Mouse (Mus musculus) megakaryocyte, adult 5-6 weeks (primary cell): Measurements from ENCODE around the gene Neb. TPM values are rescaled to one million over a fixed set of nuclear protein-coding genes. Genes with fewer than 3 reads are reported as not detected.

ENCODE experiments used
- ATAC-seq: 2 replicates; pipeline ENCODE4 v1.8.0; 2016; ENCODE audit warnings: mild to moderate bottlenecking, inconsistent platforms; ENCODE audit not compliant: poor library complexity, severe bottlenecking
- total RNA-seq, 2 experiments: library from RNA; stranded (forward) in 1 of 2; stranded (reverse) in 1 of 2; fragments of 153-499, 151-499 nt in 1 of 2; fragments of 221-1000, 200-1000 nt in 1 of 2; gene quantifications; 2 replicates each; pipeline versions ENCODE4 v1.2.3 to v1.2.4; 2015 to 2017

Gene Neb
- total RNA-seq, 2 experiments from 2014 or later = 0.07 to 0.91 TPM

GRCm38 (mm10) chr2:52314922-52315730 lies 63.1 kb downstream of the Neb start:
- peak; percentile 30; the same call in 1 of the 2 replicates for ATAC-seq

GRCm38 (mm10) chr2:52310757-52311156 lies 67.5 kb downstream of the Neb start:
- no peak for ATAC-seq

- ATAC-seq = no peak
Measured at GRCm38 (mm10) chr2:52306635-52307034, 71.6 kb downstream of the Neb start.

GRCm38 (mm10) chr2:52304554-52304953 lies 73.7 kb downstream of the Neb start:
- no peak for ATAC-seq

- ATAC-seq = no peak
Measured at GRCm38 (mm10) chr2:52303405-52303804, 74.9 kb downstream of the Neb start.

- peak; percentile 57 for ATAC-seq
Measured at GRCm38 (mm10) chr2:52297969-52298368, 80.3 kb downstream of the Neb start.

- peak; percentile 87 for ATAC-seq
Measured at GRCm38 (mm10) chr2:52296779-52297178, 81.5 kb downstream of the Neb start.

- ATAC-seq = peak; percentile 94
Measured at GRCm38 (mm10) chr2:52287436-52287835, 90.8 kb downstream of the Neb start.

DNA sequence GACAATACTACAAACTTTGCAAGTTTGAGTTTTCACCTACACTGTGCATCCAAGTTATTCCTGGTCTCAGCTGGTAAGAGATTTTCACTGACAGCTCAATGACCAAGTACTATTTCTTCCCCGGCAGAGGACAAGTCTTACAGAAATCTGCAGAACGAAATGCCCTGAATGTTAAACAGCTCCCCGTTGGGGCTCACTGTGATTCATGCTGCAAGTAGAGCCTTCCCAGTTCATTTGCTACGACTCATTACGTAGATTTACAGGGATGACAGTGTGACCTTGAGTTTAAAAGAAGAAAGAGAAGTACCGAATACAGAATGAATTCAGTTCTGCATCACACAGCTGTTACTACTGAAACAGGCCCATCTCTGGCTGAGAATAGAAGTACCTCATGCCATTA lies 91.9 kb downstream of the Neb start:
- no peak for ATAC-seq

DNA sequence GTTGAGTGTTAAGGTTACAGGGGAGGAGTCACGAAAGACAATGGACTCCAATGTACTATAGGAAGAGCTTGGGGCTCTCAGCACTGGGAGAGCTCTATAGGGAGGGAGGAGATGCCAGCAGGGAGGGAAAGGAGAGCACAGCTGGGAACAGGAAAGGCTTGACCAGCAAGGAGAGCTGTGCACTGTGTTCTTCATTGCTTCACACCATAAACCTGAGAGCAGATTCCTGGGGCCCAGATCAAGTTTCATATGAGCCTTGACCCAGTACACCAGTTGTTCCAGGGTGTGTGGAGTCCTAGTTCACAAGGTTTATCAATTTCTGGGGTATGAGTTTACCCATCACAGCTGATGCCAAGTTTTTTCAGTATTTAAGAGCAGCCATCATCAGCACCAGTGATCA lies 106.1 kb downstream of the Neb start:
- no peak for ATAC-seq

DNA sequence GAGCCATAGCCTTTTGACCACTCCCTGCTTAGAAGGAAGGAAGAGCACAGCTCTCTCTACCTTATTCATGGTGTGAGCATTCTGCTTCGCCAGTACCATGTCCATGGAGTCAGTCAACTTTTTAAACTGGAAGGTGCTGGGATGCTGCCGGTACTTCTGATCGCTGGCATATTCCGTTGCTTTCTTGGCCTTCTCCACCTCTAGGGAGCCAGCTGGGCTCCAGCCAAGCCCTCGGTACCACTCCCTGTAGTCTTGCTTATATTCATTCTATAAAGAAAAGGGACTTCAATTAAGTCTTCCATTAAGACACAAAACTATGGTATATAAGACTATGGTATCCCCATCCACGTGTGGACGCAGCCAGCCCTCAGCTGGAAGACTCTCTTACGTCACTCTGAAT lies 107.4 kb downstream of the Neb start:
- no peak for ATAC-seq

GRCm38 (mm10) chr2:52262149-52262548 lies 116.1 kb downstream of the Neb start:
- peak; percentile 67 for ATAC-seq

DNA sequence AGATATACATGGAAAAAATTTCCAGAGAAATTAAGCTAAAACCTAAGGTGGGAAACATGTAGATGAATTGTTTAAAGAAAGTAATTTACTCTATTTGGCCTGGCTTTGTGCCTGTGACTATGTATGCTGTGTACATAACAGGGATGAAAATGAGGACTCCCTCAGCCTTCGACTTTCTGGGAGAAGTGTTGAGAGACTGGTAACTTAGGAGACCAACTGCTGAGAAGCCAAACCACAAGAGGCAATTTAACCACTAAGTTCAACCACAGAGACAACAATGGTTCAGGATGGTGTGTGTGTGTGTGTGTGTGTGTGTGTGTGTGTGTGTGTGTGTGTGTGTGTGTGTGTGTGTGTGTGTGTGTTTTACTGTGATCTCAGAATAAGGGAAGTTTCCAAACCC lies 126.2 kb downstream of the Neb start:
- no peak for ATAC-seq

DNA sequence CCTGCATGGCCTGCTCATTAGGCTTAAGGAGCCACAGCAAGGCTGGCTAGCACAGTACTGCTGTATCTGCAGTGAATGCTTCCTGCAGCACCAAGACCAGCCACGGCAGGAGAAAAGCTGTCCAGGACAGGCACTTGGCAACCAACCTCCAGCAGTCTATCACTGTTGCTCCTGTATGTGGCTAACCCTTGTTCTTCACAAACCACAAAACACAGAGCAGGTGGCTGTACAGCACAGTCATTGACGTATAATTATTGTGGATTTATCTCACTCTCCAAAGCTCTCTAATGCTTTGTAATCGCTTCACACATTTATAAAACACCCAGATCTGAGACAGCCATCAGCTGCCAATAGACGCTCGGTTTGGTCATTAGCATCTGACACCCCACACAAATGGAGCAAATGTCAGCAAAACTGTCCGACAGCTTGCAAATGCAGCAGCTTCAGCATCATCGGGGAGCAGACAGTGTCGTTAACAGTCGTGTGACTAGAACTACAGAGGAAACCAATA lies 129.9 kb downstream of the Neb start:
- ATAC-seq = no peak

DNA sequence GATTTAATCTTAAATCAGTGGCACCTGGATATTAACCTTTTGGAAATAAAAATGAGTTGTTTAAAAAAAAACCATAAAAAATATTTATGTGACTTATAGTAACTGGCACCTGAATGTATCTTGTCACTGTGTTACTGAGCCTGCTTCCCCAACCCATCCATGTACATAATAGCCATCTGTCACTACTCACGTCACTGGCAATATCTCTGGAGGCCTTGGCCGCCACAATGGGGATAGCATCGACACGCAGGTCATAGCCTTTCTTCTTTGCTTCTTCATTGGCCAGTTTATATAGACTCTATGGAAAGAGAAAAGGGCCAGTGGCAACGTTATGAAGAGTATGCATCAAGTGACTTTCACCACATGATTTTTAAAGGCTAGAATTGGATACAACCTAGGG lies 133.2 kb downstream of the Neb start:
- no peak for ATAC-seq

DNA sequence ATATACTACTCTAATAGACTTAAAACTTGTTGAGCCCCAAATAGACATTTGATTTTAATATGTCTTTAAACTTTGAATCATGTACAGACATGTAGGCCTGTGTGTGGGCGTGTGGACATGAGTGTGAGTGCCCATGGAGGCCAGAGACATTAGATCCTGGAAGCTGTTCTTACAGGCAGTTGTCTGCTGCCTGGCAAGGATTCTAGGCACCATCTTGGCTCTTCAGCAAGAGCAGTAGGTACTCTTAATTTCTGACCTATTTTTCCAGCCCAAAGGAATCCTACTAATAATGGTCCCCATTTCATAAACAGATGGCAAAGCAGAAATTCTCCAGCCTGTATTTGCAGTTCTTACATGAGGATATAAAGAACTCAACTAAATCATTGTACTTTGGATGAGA lies 135.6 kb downstream of the Neb start:
- no peak for ATAC-seq

DNA sequence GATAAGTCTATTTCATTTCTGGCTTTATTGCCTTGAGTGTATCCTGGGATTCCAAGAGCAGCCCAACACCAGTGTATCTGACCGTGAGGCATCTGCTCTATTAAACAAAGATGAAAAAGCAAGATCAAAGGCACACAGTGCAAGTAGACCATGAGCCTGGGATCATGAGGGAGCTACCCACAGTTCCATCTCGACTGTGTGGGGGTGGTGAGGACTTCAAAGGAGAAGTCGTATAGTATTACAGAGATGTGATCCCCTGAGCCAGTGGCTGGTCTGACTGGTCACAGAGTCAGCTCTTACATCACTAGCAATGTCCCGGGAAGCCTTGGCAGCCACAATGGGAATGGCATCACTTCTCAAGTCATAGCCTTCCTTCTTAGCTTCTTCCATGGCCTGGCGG lies 140.4 kb downstream of the Neb start:
- no peak for ATAC-seq

DNA sequence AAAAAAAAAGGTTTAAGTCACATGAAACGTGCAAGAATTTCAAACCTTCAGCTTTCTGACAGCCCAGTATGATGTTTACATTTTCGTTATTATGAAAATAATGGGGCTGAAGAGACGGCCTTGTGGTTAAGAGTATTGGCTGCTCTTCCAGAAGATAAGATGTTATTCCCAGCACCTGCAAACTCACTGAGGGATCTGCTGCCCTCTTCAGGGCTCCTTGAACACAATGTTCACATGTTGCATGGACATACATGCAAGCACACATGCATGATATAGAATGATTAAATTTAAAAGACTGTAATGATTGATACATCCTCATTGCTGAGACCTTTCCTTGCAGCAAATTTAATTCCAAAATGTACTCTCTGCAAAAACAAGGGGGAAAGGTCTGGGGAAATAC lies 150.7 kb downstream of the Neb start:
- ATAC-seq = no peak

DNA sequence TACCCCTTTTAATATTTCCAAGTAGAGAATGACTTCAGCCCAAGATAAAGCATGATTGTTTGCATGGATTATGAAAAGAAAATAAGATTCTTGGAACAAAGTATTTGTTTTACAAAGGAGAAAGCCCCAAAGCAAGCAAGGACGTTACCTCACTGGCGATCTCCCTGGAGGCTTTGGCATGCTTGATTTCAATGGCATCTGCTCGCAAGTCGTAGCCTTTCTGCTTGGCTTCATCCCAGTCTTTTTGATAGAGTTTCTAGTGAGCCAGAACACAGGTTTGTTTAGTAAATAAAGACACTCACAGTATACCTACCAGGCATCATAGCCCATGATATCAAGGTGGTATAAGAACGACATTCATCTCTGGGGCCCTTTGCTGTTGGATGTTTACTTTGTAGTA lies 153.9 kb downstream of the Neb start:
- ATAC-seq = no peak

DNA sequence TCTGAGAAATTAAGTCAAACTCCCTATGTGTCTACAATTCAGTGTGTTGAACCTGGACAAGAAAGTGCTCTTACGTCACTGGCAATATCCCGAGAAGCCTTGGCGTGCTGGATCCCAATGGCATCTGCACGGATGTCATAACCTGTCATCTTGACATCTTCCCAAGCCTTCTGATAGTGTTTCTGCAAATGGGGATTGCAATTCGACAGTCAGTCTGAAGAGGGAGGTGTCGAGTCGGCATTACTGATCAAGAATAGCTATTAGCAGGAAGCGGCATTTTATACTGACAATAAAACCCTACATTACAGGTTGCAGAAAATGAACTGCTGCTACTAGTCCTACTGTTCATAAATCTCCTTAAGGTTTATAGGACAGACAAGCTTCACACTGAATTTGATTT lies 158.2 kb downstream of the Neb start:
- 0 out of 2 replicates have a peak, but pooled peaks have one; percentile 49 for ATAC-seq

- no peak for ATAC-seq
Measured at GRCm38 (mm10) chr2:52215945-52216344, 162.3 kb downstream of the Neb start.

DNA sequence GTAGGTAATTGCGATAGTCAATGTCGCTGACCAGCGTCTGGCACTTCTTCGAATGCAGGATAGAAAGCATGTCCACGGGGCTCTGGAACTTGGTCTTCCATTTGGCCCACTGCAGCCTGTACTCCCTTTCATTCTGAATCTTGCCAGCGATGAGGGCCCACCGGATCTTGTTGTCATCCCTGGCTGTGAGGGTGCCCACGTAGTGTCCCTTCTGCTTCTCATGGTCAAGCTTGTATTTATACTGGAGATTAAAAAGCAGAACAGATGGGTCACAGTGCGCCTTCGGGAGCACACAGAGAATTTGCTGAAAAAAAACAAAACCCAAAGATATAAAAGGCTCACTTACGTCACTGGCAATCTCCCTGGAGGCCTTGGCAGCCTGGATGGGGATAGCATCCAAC lies 165.7 kb downstream of the Neb start:
- ATAC-seq = no peak
